Mouse (Mus musculus): Measurements from ENCODE around the gene Tbc1d9b. TPM values are rescaled to one million over a fixed set of nuclear protein-coding genes. Genes with fewer than 3 reads are reported as not detected.

The Tbc1d9b gene
- total and polyA plus RNA-seq, 2 experiments from 2014 or later = 31.3 to 68.8 TPM

DNA sequence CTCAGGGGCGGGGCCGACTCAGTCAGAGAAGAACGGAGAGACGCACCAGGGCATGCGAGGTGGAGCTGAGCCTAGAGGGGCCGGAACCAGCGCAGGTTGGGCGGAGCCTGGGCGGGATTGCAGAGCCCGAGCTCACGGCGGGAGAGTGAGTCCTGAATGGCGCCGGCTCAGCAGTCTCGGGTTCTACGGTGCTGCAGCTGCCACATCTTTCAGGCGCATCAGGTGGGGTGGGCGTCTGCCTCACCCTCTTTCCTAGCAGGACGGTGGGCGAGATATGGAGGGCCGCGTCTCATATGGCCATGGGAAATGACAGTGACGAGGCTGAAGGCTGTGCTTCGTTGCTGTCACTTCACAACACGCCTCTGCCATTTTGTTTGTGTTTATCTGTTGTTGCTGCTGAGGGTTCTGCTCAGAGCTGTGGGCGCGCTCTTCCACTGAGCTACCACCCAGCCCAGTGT, 43.6 kb downstream of the Tbc1d9b start:
- Histone ChIP-seq H3K9me3 (ENCODE audit: low read length) (no peaks in the 10 kb centered on the region), H3K36me3 (ENCODE audit: insufficient read depth, low read length) (peaks cover 35% of the 10 kb centered on the region), H3K27me3 (ENCODE audit: insufficient read depth, low read length) (no peaks in the 10 kb centered on the region), H3K4me3 (ENCODE audit: low read depth, low read length) (peak overlapping the region; percentile 62), H3K27ac (ENCODE audit: low read depth, low read length) (peak overlapping the region; percentile 93), H3K4me1 (ENCODE audit: insufficient read depth, low read length) (no peaks in the 10 kb centered on the region; the same call in 1 of the 2 replicates), H3K4me2 (ENCODE audit: low read depth, low read length, poor library complexity, severe bottlenecking) (peak overlapping the region; percentile 67), H3K9ac (replicated peaks; ENCODE audit: low read length, poor library complexity, severe bottlenecking) (peak overlapping the region; percentile 75)
- DNase-seq (ENCODE audit: low spot score) = peak; percentile 99
- no peak for TF ChIP-seq CTCF (IDR thresholded peaks at IDR 0.05)
- under 1% methylated on average over 27 of the region's 27 CpGs for WGBS
- ATAC-seq (ENCODE audit: low FRiP score) = peak; percentile 98

GRCm38 (mm10) chr11:50176351-50176750, 45.2 kb downstream of the Tbc1d9b start:
- WGBS = 77% methylated on average over 3 of the region's 3 CpGs
- H3K4me2 ChIP-seq (ENCODE audit: low read depth, low read length, poor library complexity, severe bottlenecking) = no peak overlapping the region
- no peak overlapping the region for H3K9ac ChIP-seq (replicated peaks; ENCODE audit: low read length, poor library complexity, severe bottlenecking)
- no peaks in the 10 kb centered on the region; the same call in 1 of the 2 replicates for H3K4me1 ChIP-seq (ENCODE audit: insufficient read depth, low read length)
- no peaks in the 10 kb centered on the region for H3K9me3 ChIP-seq (ENCODE audit: low read length)
- H3K36me3 ChIP-seq (ENCODE audit: insufficient read depth, low read length) = peaks cover 28% of the 10 kb centered on the region
- no peak for ATAC-seq (ENCODE audit: low FRiP score)
- no peak overlapping the region for H3K27ac ChIP-seq (ENCODE audit: low read depth, low read length)
- no peak for DNase-seq (ENCODE audit: low spot score)
- no peak for TF ChIP-seq CTCF (IDR thresholded peaks at IDR 0.05)
- H3K4me3 ChIP-seq (ENCODE audit: low read depth, low read length) = no peak overlapping the region
- no peaks in the 10 kb centered on the region for H3K27me3 ChIP-seq (ENCODE audit: insufficient read depth, low read length)

- no peak overlapping the region for H3K4me3 ChIP-seq (ENCODE audit: low read depth, low read length)
- peaks cover 21% of the 10 kb centered on the region for H3K36me3 ChIP-seq (ENCODE audit: insufficient read depth, low read length)
- no peaks in the 10 kb centered on the region for H3K9me3 ChIP-seq (ENCODE audit: low read length)
- no peak overlapping the region for H3K4me2 ChIP-seq (ENCODE audit: low read depth, low read length, poor library complexity, severe bottlenecking)
- 81% methylated on average over 6 of the region's 6 CpGs for WGBS
- DNase-seq (ENCODE audit: low spot score) (no peak), ATAC-seq (ENCODE audit: low FRiP score) (no peak)
- no peak for TF ChIP-seq CTCF (IDR thresholded peaks at IDR 0.05)
- H3K4me1 ChIP-seq (ENCODE audit: insufficient read depth, low read length) = no peaks in the 10 kb centered on the region; the same call in 1 of the 2 replicates
- no peak overlapping the region for H3K27ac ChIP-seq (ENCODE audit: low read depth, low read length)
- H3K27me3 ChIP-seq (ENCODE audit: insufficient read depth, low read length) = no peaks in the 10 kb centered on the region
- no peak overlapping the region for H3K9ac ChIP-seq (replicated peaks; ENCODE audit: low read length, poor library complexity, severe bottlenecking)
These were observed 45.9 kb downstream of the Tbc1d9b start for GRCm38 (mm10) chr11:50177111-50177510.

- DNase-seq (ENCODE audit: low spot score) = no peak
- Histone ChIP-seq H3K9ac (replicated peaks; ENCODE audit: low read length, poor library complexity, severe bottlenecking) (no peak overlapping the region), H3K4me3 (ENCODE audit: low read depth, low read length) (no peak overlapping the region), H3K27ac (ENCODE audit: low read depth, low read length) (no peak overlapping the region), H3K36me3 (ENCODE audit: insufficient read depth, low read length) (peaks cover 32% of the 10 kb centered on the region), H3K9me3 (ENCODE audit: low read length) (no peaks in the 10 kb centered on the region), H3K27me3 (ENCODE audit: insufficient read depth, low read length) (no peaks in the 10 kb centered on the region), H3K4me2 (ENCODE audit: low read depth, low read length, poor library complexity, severe bottlenecking) (no peak overlapping the region), H3K4me1 (ENCODE audit: insufficient read depth, low read length) (no peaks in the 10 kb centered on the region; the same call in 1 of the 2 replicates)
- no peak for TF ChIP-seq CTCF (IDR thresholded peaks at IDR 0.05)
- no peak for ATAC-seq (ENCODE audit: low FRiP score)
- 85% methylated on average over 5 of the region's 5 CpGs for WGBS
These were observed 47.6 kb downstream of the Tbc1d9b start for GRCm38 (mm10) chr11:50178532-50179488.

DNA sequence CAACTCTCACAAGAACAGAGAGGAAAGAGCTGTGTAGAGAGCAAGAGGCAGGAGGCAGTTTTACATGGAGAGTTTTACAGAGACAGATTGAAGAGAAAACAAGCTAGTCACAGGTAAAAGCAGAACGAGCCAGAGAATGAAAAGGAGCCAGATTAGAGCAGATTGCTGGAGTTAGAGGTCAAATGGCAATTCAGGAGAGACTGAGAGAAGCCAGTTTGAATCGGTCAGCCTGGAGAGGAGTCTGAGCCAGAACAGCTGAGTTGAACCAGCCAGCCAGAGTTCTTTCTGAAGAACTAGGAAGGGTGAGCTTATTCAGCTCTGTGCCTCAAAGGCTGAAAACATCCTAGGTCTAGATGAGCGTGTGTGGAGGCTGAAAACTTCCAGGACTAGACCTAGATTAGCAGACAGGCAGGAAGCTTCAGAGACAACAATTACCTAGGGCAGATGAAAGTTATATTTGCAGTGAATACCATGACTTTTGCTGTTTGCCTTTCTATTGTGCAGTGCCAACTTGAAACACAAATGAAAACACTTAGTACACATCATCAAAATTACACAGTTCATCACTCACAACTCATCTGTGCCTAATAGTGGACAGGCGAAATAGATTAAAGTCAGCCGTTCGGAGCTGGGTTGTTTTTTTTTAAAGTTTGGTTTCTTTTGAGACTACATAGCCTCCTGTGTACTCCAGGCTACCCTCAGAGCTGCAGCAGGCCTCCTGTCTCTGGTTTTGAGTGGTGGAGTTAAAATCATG, 49.5 kb downstream of the Tbc1d9b start:
- Histone ChIP-seq H3K4me3 (ENCODE audit: low read depth, low read length) (no peak overlapping the region), H3K4me2 (ENCODE audit: low read depth, low read length, poor library complexity, severe bottlenecking) (no peak overlapping the region), H3K4me1 (ENCODE audit: insufficient read depth, low read length) (no peaks in the 10 kb centered on the region; the same call in 1 of the 2 replicates), H3K36me3 (ENCODE audit: insufficient read depth, low read length) (peaks cover 39% of the 10 kb centered on the region), H3K27me3 (ENCODE audit: insufficient read depth, low read length) (no peaks in the 10 kb centered on the region), H3K9me3 (ENCODE audit: low read length) (no peaks in the 10 kb centered on the region), H3K27ac (ENCODE audit: low read depth, low read length) (no peak overlapping the region), H3K9ac (replicated peaks; ENCODE audit: low read length, poor library complexity, severe bottlenecking) (no peak overlapping the region)
- DNase-seq (ENCODE audit: low spot score) (no peak), ATAC-seq (ENCODE audit: low FRiP score) (no peak)
- no peak for TF ChIP-seq CTCF (IDR thresholded peaks at IDR 0.05)
- WGBS = 82% methylated on average over 6 of the region's 6 CpGs
